Mouse (Mus musculus): Measurements from ENCODE around the gene Atp6v1g2. TPM values are rescaled to one million over a fixed set of nuclear protein-coding genes. Genes with fewer than 3 reads are reported as not detected.
A peak's percentile ranks its signal among the peaks of the same experiment; 100 is the strongest.

The Atp6v1g2 gene
- total and polyA plus RNA-seq, 2 experiments from 2014 or later = 117 to 210 TPM

- ATAC-seq (ENCODE audit: low FRiP score) (0 out of 2 replicates have a peak, but pooled peaks have one; percentile 15), DNase-seq (ENCODE audit: low spot score) (no peak)
- peak; percentile 11; the same call in 1 of the 2 replicates for TF ChIP-seq CTCF (IDR thresholded peaks at IDR 0.05)
- Histone ChIP-seq H3K4me3 (ENCODE audit: low read depth, low read length) (no peak overlapping the region), H3K4me2 (ENCODE audit: low read depth, low read length, poor library complexity, severe bottlenecking) (no peak overlapping the region), H3K27ac (ENCODE audit: low read depth, low read length) (no peak overlapping the region), H3K9me3 (ENCODE audit: low read length) (no peaks in the 10 kb centered on the region), H3K27me3 (ENCODE audit: insufficient read depth, low read length) (no peaks in the 10 kb centered on the region), H3K9ac (replicated peaks; ENCODE audit: low read length, poor library complexity, severe bottlenecking) (no peak overlapping the region), H3K4me1 (ENCODE audit: insufficient read depth, low read length) (no peaks in the 10 kb centered on the region), H3K36me3 (ENCODE audit: insufficient read depth, low read length) (peaks cover 58% of the 10 kb centered on the region)
- 83% methylated on average over 18 of the region's 18 CpGs for WGBS
Observed at GRCm38 (mm10) chr17:35252619-35253292, 19.3 kb downstream of the Atp6v1g2 start.

GRCm38 (mm10) chr17:35253293-35254093 is 20.0 kb downstream of the Atp6v1g2 start:
- no peak overlapping the region for H3K9ac ChIP-seq (replicated peaks; ENCODE audit: low read length, poor library complexity, severe bottlenecking)
- 86% methylated on average over 32 of the region's 32 CpGs for WGBS
- no peak overlapping the region for H3K4me2 ChIP-seq (ENCODE audit: low read depth, low read length, poor library complexity, severe bottlenecking)
- no peaks in the 10 kb centered on the region for H3K27me3 ChIP-seq (ENCODE audit: insufficient read depth, low read length)
- no peak for DNase-seq (ENCODE audit: low spot score)
- H3K4me1 ChIP-seq (ENCODE audit: insufficient read depth, low read length) = no peaks in the 10 kb centered on the region
- no peak overlapping the region for H3K27ac ChIP-seq (ENCODE audit: low read depth, low read length)
- ATAC-seq (ENCODE audit: low FRiP score) = no peak
- H3K9me3 ChIP-seq (ENCODE audit: low read length) = no peaks in the 10 kb centered on the region
- peaks cover 53% of the 10 kb centered on the region for H3K36me3 ChIP-seq (ENCODE audit: insufficient read depth, low read length)
- no peak for TF ChIP-seq CTCF (IDR thresholded peaks at IDR 0.05)
- no peak overlapping the region for H3K4me3 ChIP-seq (ENCODE audit: low read depth, low read length)

GRCm38 (mm10) chr17:35254241-35255098 is 21.0 kb downstream of the Atp6v1g2 start:
- 57% methylated on average over 11 of the region's 11 CpGs for WGBS
- DNase-seq (ENCODE audit: low spot score) = peak; percentile 43

GRCm38 (mm10) chr17:35255301-35255700 is 21.8 kb downstream of the Atp6v1g2 start:
- Histone ChIP-seq H3K4me1 (ENCODE audit: insufficient read depth, low read length) (no peaks in the 10 kb centered on the region), H3K4me3 (ENCODE audit: low read depth, low read length) (no peak overlapping the region), H3K27me3 (ENCODE audit: insufficient read depth, low read length) (no peaks in the 10 kb centered on the region), H3K4me2 (ENCODE audit: low read depth, low read length, poor library complexity, severe bottlenecking) (no peak overlapping the region), H3K9me3 (ENCODE audit: low read length) (no peaks in the 10 kb centered on the region), H3K27ac (ENCODE audit: low read depth, low read length) (no peak overlapping the region), H3K36me3 (ENCODE audit: insufficient read depth, low read length) (peaks cover 36% of the 10 kb centered on the region), H3K9ac (replicated peaks; ENCODE audit: low read length, poor library complexity, severe bottlenecking) (no peak overlapping the region)
- DNase-seq (ENCODE audit: low spot score) (no peak), ATAC-seq (ENCODE audit: low FRiP score) (no peak)
- no peak for TF ChIP-seq CTCF (IDR thresholded peaks at IDR 0.05)
- WGBS = 72% methylated on average over 3 of the region's 3 CpGs

More at GRCm38 (mm10) chr17:35254241-35255098, 21.0 kb downstream of the Atp6v1g2 start:
- Histone ChIP-seq H3K9ac (replicated peaks; ENCODE audit: low read length, poor library complexity, severe bottlenecking) (no peak overlapping the region), H3K27ac (ENCODE audit: low read depth, low read length) (no peak overlapping the region), H3K4me2 (ENCODE audit: low read depth, low read length, poor library complexity, severe bottlenecking) (no peak overlapping the region), H3K4me1 (ENCODE audit: insufficient read depth, low read length) (no peaks in the 10 kb centered on the region), H3K36me3 (ENCODE audit: insufficient read depth, low read length) (peaks cover 44% of the 10 kb centered on the region), H3K9me3 (ENCODE audit: low read length) (no peaks in the 10 kb centered on the region), H3K27me3 (ENCODE audit: insufficient read depth, low read length) (no peaks in the 10 kb centered on the region), H3K4me3 (ENCODE audit: low read depth, low read length) (no peak overlapping the region)
- ATAC-seq (ENCODE audit: low FRiP score) = peak; percentile 8; the same call in 1 of the 2 replicates
- TF ChIP-seq CTCF (IDR thresholded peaks at IDR 0.05) = peak; percentile 81

- no peak for DNase-seq (ENCODE audit: low spot score)
- no peak overlapping the region for H3K27ac ChIP-seq (ENCODE audit: low read depth, low read length)
Observed at GRCm38 (mm10) chr17:35255704-35256103, 22.2 kb downstream of the Atp6v1g2 start.

More at GRCm38 (mm10) chr17:35255704-35256103, 22.2 kb downstream of the Atp6v1g2 start:
- no peak for TF ChIP-seq CTCF (IDR thresholded peaks at IDR 0.05)
- no peaks in the 10 kb centered on the region for H3K4me1 ChIP-seq (ENCODE audit: insufficient read depth, low read length)
- no peak overlapping the region for H3K4me2 ChIP-seq (ENCODE audit: low read depth, low read length, poor library complexity, severe bottlenecking)
- no peak overlapping the region for H3K4me3 ChIP-seq (ENCODE audit: low read depth, low read length)
- 69% methylated on average over 4 of the region's 4 CpGs for WGBS
- no peaks in the 10 kb centered on the region for H3K9me3 ChIP-seq (ENCODE audit: low read length)
- H3K36me3 ChIP-seq (ENCODE audit: insufficient read depth, low read length) = peaks cover 32% of the 10 kb centered on the region
- H3K27me3 ChIP-seq (ENCODE audit: insufficient read depth, low read length) = no peaks in the 10 kb centered on the region
- no peak for ATAC-seq (ENCODE audit: low FRiP score)
- H3K9ac ChIP-seq (replicated peaks; ENCODE audit: low read length, poor library complexity, severe bottlenecking) = no peak overlapping the region
